Mouse (Mus musculus) CD8-positive naive resting alpha-beta T cell, adult 2 months (primary cell): ENCODE results near the gene Slitrk4.

Experiments used
- DNase-seq, 2 experiments: peaks; one replicate each; pipeline ENCODE4 v3.0.0; 2022; ENCODE audit warnings: low read depth in 2 of 2, low spot score in 2 of 2

Gene Slitrk4

DNA sequence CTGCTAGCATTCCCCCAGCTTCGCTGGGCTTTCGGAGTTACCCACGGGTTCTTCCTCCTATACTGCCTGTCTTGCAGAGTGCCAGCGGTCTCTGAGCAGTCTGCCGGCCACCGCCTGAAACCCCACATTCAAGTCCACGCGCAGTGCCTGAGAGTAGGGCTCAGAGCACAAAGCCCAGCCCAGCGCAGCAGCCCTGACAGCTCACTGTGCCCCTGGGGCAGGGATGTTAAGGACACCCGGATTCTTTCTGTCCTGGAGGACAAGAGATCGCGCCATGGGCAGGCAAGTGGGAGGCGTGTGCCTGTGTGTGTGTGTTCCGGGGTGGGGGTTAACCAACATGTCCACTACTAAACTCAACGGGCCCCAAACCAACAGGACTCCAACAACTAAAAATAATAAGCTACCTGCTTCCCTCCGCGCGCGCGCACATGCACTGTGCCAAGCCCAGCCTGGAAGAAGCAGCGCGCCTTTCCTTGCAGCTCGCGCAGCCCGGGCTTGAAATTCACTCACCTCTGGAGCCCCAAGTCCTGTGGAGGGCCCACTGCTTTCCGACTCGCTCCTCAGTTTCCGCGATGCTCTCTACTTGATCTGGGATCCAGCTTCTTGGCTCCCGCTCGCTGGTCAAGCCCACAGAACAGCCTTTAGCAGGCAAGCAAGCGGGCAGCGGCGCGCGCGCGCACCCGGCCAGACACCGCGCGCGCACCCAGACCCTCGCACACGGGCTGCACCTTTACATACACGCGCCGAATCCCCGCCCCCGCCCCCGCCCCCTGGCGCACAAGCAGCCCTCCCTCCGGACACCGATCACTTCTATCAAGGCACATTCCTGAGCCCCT is at the start of gene Slitrk4:
Gene Slitrk4, minus strand, starts transcription at position 707 of the 836 bp plus-strand sequence.
- no peak for DNase-seq

- DNase-seq = no peak
Observed at GRCm38 (mm10) chrX:64319501-64319900, 42.7 kb upstream of the Slitrk4 start.

GRCm38 (mm10) chrX:64277991-64278301 is 1.1 kb upstream of the Slitrk4 start:
- DNase-seq = no peak

DNA sequence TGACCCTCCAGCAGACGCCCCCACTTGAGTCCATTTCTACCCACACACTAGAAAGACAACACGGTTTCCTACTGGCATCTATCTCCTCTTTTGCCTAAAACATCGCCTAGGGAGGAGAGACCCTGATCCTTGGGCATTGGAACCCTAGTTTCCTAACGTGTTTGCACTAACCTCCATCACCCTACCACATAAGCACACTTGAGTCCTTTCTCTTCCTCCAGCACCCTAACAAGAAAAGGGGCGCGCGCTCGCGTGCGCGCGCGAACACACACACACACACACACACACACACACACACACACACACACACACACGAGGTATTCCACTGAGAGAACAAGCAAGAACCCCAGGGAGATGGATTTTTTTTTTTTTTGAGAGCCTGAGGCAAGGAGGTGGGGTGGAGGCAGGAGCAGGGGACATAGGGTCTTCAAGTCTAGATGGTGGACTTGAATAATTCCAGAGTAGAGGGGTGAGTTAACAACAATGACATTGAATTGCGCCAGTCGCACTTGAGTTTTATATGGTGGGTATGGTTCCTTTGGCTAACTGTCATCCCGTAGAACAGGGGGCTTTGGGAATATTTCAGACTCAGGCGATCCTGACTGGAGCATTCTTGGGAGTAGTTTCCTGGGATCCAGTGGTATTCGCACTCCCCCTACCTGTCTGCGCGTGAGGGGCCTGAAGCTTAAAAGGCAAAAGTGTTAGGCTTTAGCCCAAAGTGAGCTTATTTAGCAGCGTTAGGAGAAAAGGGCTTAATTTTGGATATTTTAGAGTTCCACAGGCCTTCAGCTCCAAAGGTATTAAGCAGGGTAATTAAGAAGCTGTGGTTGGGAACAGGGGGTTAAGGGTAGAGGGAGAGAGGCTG is 562 bp upstream of the Slitrk4 start:
- no peak for DNase-seq

- no peak for DNase-seq
Observed at GRCm38 (mm10) chrX:64275501-64276289, 1.1 kb downstream of the Slitrk4 start.

DNA sequence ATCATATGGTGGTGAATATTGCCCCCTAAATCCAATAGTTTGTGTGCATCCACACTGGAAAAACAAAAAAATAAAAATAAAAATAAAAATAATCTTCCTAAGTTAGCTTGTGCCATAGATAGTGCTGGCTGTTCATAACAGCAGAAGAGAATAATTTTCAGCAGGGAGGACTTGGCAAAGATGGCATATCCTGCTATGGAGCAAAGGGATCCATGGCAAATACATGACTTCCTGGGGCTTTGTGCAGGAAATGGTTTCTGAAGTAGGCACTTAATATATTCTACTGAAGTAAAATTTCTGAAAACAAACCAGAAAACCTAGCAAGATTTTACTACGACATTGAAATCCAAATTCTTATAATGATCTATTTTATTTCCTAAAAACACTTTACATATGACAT is 13.3 kb downstream of the Slitrk4 start:
- DNase-seq = no peak
